Mouse (Mus musculus): ENCODE data around the gene Prrt2.

DNA sequence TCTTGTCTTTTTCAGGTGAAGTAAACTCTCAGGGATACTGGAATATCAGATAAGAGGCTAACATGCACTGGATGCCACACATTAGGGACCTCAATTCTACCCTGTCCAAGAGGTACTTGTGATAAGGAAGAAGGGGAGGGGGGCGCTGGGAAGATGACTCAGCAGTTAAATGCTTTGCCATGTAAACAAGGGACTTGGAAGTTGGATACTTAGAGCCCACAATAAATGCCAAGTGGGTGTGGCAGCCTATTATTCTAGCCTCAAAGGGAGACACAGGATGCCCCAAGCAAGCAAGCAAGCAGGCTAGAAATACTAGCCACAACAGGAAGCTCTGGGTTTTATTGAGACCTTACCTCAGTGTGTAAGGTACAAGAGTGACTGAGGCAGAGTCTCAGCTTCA, 10.2 kb upstream of the Prrt2 start:
- TF ChIP-seq GATA1 (IDR thresholded peaks at IDR 0.05; ENCODE audit: borderline replicate concordance, low read length) = no peak
- no peak for TF ChIP-seq FLI1 (IDR thresholded peaks at IDR 0.05; ENCODE audit: low read length)

All from megakaryocyte, embryonic 14.5 days (primary cell).